Mouse (Mus musculus): ENCODE results near the gene Nqo1.

- TF ChIP-seq CTCF (IDR thresholded peaks at IDR 0.05) (no peak), EP300 (IDR thresholded peaks at IDR 0.05) (no peak)
These were observed 32.7 kb downstream of the Nqo1 start for GRCm38 (mm10) chr8:107370311-107370710.
